Mouse (Mus musculus): ENCODE measurements around the gene Syce2. TPM values are rescaled to one million over a fixed set of nuclear protein-coding genes. Genes with fewer than 3 reads are reported as not detected.
A peak's percentile ranks its signal among the peaks of the same experiment; 100 is the strongest.

Syce2 gene
- polyA plus RNA-seq, 3 experiments from 2014 or later: 4.3 to 19.0 (median 6.8) TPM

- ATAC-seq: no peak
These were observed 27.4 kb upstream of the Syce2 start for GRCm38 (mm10) chr8:84844397-84845070.

- ATAC-seq: no peak
These were observed 26.4 kb upstream of the Syce2 start for GRCm38 (mm10) chr8:84845355-84846093.

- ATAC-seq: peak; percentile 3
These were observed 25.7 kb upstream of the Syce2 start for GRCm38 (mm10) chr8:84846094-84846721.

- ATAC-seq: peak; percentile 98
These were observed 25.0 kb upstream of the Syce2 start, which contains the start of gene Calr for GRCm38 (mm10) chr8:84846722-84847572. TSS of gene Calr (minus strand) at chr8:84846934.

- ATAC-seq: no peak
These were observed 24.1 kb upstream of the Syce2 start for GRCm38 (mm10) chr8:84847684-84848435.

- no peak for ATAC-seq
These were observed 15.5 kb upstream of the Syce2 start for GRCm38 (mm10) chr8:84856434-84856833.

GRCm38 (mm10) chr8:84856864-84857441 is 15.0 kb upstream of the Syce2 start, which contains the start of gene Farsa:
TSS of gene Farsa (plus strand) at chr8:84856989.
- ATAC-seq: peak; percentile 97

- ATAC-seq: no peak
These were observed 526 bp downstream of the Syce2 start for GRCm38 (mm10) chr8:84872309-84872965.

GRCm38 (mm10) chr8:84873016-84873415 is 1.1 kb downstream of the Syce2 start:
- no peak for ATAC-seq

- no peak for ATAC-seq
These were observed 2.4 kb downstream of the Syce2 start for GRCm38 (mm10) chr8:84874339-84874738.

GRCm38 (mm10) chr8:84877297-84878035 is 5.6 kb downstream of the Syce2 start:
- ATAC-seq: no peak

GRCm38 (mm10) chr8:84878915-84879314 is 7.0 kb downstream of the Syce2 start:
- ATAC-seq: no peak

- ATAC-seq: no peak
These were observed 12.8 kb downstream of the Syce2 start for GRCm38 (mm10) chr8:84884728-84885127.

- no peak for ATAC-seq
These were observed 16.4 kb downstream of the Syce2 start for GRCm38 (mm10) chr8:84888280-84888679.

GRCm38 (mm10) chr8:84889141-84889540 is 17.2 kb downstream of the Syce2 start:
- ATAC-seq: no peak

- ATAC-seq: no peak
These were observed 21.2 kb downstream of the Syce2 start for GRCm38 (mm10) chr8:84892993-84893708.

- ATAC-seq: peak; percentile 99
These were observed 21.8 kb downstream of the Syce2 start, which contains the start of gene Gcdh for GRCm38 (mm10) chr8:84893709-84894134. TSS of gene Gcdh (minus strand) at chr8:84893921.

- no peak for ATAC-seq
These were observed 24.1 kb downstream of the Syce2 start for GRCm38 (mm10) chr8:84895963-84896362.

GRCm38 (mm10) chr8:84901071-84901470 is 29.2 kb downstream of the Syce2 start:
- no peak for ATAC-seq

All from inflammation-experienced regulatory T-cells, adult 6 months (primary cell).